Mouse (Mus musculus) cerebellum, adult 9-11 months (tissue): ENCODE results near the gene Cd2bp2.
A peak's percentile ranks its signal among the peaks of the same experiment; 100 is the strongest.

Experiments
- DNase-seq: peaks from one replicate; pipeline ENCODE4 v3.0.0; 2022

Cd2bp2 gene

DNA sequence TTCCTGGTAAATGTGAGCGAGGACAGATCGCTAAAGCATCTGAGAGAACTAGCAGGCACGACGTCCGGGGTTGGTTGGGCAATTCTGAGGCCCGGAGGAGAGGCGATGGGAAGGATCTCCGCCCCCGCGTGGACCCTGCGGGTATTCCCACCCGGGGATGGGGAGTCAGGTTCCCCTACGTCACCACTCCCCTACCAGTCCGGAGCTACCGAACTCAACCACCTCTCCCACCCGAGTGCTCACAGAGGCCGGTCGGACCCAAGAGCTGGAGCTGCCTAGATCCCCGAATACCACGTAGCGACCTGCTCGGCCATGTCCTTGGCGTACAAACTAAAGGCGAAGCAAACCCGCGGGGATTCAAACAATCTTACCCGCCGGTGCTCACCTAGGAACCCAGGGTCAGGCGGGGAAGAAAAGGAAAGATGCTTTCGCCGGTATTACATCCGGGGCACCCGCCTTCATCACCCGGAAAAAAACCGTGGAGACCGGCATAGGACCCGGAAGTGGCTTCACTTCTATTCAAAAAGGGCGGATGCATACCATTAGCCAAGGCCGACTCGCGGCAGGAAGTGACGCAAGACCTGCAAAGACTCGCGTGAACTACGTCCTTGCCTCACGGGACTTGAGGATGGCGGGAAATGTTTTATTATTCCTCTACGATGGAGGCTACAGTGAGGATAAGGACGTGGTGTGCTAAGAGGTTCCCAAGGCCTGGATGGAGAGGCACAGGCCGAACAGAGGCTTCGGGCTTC is at the start of gene Cd2bp2:
Gene Cd2bp2, minus strand, starts transcription at position 507 of the 752 bp plus-strand sequence.
- peak; percentile 98 for DNase-seq

DNA sequence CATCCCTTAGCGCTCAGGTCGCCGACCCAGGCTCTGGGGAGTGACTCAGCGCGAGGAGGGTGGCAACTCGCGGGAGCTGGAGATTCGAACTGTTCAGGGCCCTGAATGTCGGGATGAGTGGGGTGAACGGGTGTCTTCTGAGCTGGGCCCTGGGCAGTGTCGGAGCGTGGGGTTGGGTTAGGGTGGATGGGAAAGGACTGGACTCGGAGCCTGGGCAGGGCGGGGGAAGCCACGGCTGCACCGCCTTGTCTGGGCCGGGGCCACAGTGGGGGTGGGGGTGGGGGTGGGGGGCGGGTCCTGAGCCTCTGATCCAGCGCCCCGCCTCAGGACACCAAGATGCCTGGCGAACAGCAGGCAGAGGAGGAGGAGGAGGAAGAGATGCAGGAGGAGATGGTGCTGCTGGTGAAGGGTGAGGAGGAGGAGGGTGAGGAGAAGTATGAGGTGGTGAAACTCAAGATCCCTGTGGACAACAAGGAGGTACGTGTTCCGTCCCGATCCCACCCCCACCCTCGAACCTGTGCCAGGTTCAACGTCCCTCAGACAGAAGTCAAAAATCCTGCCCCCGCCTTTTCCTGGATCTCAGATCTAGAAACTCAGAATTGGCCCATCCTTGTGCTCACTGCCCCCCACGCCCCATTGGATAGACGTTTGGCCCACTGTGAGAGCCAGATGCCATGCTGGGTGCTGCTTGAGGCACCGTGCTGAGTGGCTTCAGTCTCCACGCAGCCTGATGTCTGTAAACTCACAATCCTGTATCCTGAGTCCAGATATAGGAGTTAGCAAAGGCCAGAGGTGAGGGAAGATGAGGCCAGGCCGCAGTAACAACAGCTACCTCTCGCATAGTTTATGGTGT is 49.0 kb upstream of the Cd2bp2 start:
- peak; percentile 64 for DNase-seq

DNA sequence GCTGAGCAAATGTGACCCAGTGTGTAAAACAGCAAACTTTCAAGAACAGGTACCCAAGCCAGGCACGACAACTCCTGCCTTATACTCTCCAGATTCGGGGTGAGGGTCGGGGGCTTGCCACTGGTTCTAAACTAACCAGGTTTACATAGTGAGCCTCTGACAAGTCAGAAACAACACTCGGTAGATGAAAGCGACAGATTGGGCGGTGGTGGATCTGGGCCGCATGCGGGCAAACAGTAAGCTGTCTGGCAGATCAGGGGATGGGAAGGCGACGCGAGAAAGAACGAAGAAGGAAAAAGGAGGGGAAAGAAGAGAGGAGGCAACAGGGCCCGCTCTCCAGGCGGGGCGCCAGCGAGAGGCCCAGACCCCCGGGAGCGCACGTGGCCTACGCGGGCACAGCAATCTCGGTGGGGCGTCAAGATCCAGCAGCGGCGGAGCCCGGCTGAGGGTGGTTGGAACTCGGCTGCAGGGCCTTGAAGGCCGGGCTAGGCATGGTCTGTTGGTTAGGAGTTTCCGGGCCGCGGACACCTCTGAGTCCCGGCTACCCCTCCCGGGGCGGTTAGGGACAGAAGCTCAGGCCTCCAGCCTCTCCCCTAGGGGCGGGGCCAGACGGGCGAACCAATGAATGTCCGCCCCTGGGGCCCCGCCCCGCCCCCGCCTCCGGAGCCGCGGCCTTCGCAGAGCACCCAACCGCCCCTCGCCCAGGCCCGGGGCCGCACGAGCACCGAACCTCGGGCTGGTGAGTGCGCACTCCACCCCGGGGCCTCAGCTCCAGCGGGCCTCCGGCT is 48.2 kb upstream of the Cd2bp2 start, which contains the start of gene Zfp771:
Gene Zfp771, plus strand, starts transcription at position 405 of the 788 bp plus-strand sequence.
- peak; percentile 97 for DNase-seq

DNA sequence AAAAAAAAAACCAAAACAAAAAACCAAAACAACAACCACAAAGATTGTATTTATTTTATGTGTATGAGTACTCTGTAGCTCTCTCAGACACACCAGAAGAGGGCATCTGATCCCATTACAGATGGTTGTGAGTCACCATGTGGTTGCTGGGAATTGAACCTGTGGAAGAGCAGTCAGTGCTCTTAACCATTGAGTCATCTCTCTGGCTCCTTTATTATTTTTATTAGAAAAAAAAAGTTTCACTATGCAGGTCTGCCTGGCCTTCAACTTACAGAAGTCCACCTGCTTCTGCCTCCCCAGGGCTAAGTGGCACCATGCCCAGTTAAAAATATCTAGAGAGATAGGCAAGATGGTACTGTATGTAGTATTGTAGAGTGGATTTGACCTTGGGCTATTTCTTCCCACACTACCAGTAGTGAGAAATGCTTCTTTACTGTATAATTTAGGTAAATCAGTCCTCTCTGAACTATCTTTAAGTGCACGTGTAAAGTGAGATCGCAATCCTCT is 47.6 kb upstream of the Cd2bp2 start:
- DNase-seq, result peak; percentile 50

DNA sequence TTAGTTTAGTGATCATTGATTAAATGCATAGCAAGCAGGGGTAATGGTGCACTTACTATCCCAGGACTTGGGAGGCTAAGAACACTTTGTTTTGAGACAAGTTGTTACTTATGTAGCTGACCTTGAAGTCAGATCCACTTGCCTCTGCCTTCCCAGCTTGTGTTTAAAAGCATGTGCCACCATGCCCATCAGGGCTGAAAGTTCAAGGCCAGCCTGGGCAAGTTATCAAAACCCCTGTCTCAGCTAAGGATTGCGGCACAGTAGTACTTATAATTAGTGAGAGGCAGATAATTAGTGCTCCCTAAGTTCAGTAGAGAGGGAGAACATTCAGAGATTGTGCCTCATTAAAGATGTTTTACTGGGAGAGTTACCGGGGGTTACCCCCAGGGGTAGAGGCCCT is 38.9 kb upstream of the Cd2bp2 start:
- DNase-seq, result no peak

DNA sequence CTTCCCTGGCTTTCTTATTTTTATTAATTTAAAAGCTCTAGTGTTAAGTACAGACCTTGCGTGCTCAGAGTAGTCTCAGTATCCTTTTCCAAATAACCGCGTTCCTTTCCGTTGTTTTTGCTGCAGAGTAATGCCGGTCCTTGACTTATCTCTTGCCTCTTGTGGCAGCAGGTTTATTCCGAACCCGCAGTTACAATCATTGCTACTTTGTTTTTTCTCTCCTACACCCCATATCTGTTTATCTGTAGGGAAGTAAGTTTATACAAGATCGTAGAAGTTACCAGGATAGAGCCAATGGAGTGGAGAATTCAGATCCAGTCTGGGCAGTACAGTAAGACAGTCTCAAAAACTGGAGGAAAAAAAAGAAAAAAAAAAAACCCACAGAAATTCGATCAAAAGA is 37.9 kb upstream of the Cd2bp2 start:
- no peak for DNase-seq

DNA sequence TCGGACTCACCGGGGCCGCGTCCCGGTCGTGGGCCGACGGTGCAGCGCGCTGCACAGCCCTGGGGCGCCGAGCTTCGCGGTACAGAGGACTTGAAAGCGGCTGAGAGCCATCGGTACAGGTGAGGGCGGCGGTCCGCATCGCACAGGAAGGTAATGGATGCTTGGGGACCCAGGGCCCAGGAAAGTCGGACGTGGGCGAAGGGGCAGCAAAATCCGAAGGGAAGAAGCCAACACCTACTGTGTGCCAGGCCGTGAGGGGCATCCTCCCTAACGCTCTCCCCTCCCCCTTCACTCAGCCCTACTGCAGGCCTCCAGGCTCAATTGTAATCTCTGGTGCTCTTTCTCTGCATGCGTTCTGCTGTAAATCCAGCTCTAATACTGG is 37.5 kb upstream of the Cd2bp2 start:
- DNase-seq, result no peak

DNA sequence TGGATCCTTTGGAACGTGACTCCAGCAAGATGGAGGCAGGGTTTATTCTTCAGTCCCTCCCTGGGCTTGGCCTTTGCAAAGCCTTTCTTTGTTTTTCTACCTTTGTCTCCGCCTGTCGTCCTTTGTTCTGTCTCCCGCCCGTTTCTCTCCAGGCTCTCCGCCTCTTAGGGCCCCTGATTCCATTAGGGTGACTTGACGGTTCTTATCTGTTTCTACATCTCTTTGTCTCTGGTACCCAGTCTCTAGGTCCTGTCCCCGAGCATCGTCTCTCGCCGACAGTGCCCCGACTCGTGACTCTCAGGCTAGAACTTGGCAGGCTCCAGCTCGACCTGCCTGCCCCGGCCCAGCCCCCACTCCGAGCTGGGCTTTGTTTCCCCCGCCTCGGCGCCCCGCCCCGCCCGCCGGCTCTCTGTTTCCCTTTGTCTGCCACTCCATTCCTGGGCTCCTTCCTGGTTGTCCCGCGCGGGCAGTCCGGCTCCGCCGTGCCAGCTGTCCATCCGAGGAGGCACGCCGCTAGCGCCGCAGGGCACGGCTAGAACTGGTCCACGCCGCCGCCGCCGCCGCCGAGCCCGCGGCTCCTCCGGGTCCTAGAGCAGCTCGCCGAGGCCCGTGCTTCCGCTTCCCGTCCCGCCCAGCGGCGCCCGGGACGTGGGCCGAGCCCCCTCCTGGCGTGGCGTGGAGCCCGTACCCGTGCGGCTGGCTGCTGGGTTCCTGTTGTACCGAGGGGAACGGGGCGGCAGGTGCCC is 36.9 kb upstream of the Cd2bp2 start, which contains the start of the genes Zfp553 and Sept1:
Gene Zfp553, plus strand, starts transcription at position 440 of the 746 bp plus-strand sequence.
Gene Sept1, minus strand, starts transcription at position 509 of the 746 bp plus-strand sequence.
- peak; percentile 91 for DNase-seq

DNA sequence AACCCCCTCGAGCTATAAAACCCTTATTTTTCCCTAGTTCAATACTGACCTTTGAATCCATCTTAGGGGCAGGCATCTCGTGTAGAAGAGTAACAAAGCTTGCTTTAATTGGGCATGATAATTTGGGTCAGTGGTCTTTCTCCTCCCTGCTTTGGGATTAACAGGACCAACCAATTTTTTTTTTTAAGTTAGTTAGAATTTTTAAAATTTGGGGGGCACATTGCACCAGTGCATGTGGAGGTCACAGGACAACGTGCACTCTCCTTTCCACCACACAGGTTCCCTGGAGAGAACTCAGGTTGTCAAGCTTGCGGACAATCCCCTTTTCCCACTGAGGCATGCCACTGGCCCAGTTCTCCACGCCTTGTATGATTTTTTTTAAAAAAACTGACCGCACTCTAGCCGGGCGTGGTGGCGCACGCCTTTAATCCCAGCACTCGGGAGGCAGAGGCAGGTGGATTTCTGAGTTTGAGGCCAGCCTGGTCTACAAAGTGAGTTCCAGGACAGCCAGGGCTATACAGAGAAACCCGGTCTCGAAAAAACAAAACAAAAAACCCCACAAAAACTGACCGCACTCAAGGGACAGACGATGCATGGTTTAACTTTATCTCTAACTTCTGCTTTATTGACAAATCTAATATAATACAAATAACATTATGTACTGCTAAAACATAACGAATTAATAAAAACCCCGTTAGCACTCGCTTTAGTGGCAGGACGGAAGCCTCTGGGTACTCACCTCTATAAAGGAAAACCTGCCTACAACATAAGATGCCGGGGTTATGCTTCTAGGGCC is 36.2 kb upstream of the Cd2bp2 start:
- peak; percentile 18 for DNase-seq

DNA sequence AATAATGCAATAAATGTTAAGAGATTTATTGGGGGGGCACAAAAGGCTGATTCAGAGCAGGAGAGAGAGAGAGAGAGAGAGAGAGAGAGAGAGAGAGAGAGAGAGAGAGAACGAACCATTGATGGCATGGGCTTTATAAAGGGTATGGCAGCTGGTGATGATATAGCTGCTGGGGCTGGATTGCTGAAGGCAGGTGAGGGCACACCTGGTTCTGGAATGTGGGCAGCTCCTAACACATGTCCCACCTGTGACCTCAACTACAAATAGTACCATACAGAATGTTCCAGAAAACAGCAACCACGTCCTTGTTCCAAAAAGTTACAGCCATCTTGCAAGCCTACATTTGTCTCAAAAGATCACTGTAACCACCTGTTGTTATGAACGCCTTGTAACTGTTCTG is 35.5 kb upstream of the Cd2bp2 start:
- DNase-seq, result no peak

DNA sequence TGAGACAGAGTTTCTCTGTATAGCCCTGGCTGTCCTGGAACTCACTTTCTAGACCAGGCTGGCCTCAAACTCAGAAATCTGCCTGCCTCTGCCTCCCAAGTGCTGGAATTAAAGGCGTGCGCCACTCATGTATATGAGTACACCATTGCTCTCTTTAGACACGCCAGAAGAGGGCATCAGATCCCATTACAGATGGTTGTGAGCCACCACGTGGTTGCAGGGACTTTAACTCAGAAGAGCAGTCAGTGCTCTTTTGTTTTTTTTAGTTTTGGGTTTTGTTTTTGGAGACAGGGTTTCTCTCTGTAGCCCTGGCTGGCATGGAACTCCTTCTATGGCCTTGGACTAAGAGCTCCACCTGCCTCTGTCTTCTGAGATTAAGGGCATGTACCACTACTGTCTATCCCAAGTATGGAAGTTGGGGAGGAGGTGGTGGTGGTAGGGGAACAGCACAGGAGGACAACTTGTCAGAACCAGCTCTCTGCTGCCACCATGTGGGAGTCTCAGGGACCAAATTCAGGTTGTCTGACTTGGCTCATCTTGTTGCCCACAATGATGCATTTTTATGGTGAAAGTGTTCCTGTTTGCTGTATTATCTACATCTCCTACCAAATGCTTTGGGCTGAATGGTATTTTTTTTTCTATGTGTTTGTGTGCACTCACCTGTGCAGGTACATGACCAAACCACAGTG is 32.9 kb upstream of the Cd2bp2 start:
- DNase-seq, result peak; percentile 76

DNA sequence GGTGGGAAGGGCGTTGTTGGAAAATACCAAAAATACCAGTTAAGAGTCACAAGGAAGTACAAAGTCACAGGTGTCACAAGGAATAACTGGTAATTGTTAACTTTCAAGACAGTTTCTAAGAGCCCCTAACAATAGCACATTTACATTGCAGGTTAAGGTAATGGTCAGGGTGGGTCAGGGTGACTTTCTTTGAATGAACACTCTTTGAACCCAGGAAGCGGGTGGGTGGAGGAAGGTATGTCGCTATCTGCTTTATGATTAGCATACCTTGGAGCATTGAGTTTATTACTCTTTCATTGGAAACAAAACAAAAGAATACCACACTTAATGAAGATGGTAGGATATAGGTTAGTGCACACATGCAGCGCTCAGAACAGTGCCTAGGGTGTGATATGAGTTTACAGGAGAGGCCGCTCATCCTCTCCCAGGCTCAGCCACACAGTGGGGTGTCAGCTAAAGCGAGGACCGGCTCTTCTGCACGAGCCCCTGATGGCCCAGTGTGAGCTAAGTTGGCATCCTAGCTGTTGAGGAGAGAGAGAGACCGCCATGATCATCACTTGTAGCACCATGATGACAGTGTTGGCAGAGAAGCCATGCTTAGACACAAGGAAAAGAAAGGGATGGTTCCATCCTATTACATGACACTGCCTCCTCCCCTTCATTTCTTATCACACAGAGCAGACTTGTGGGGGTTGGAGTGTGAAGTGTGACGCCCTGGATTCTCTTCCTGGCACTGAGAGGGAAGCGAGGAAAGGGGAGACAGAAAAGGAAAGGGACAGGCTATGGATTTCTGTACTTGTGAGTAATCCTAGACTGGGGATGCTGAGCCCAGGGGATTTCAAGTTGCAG is 29.5 kb upstream of the Cd2bp2 start:
- DNase-seq, result no peak

DNA sequence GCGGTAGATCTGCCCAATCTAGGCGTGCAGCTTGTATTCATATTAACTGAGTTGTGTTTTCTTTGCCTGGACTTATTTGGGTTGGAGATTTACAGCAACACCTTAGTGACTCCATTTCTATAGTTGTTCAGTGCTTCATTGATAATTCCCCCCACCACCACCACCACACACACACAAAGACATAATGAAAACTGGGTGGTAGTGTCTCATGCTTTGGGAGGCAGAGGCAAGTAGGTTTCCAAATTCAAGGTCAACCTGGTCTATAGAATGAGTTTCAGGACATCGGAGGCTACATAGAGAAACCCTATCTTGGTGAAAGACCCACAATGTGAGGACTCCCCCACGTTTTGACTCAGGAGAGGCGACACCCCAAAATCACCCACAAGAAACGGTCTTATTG is 28.8 kb upstream of the Cd2bp2 start:
- DNase-seq, result no peak

DNA sequence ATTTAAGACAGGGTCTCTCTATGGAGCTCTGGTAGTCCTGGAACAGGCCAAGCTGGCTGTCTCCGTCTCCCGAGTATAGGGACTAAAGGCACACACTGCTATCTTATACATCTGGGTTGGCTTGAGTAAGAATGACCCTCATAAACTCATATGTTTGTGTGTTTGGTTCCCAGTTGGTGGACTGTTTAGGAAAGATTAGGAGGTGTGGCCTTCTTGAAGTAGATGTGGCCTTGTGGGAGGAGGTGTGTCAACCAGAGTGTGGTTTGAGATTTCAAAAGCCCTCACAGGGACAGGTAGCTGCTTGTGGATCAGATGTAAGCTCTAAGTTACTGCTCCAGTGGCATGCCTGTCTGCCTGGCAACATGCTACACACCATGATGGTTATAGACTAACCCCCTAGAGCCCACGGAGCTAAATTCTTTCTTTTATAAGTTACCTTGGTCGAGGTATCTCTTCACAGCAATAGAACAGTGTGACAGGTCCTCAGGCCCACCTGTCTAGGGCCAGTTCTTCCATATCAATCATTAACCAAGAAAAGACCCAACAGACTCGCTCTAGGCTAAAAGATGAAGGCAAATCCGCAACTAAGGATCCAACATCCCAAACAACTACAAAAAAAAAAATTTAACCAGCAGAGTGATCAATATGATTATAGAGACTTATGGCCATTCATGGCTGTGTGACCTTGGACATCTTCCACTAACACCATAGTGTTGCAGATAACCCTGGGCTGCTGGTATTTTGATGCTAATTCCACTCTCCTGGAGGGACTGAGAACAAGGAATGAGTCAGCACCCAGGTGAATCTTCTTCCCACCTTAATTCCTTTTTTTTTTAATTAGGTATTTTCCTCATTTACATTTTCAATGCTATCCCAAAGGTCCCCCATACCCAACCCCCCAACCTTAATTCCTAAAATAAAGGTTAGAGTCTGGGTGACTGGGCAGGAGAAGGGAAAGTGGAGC is 27.9 kb upstream of the Cd2bp2 start:
- DNase-seq, result no peak

DNA sequence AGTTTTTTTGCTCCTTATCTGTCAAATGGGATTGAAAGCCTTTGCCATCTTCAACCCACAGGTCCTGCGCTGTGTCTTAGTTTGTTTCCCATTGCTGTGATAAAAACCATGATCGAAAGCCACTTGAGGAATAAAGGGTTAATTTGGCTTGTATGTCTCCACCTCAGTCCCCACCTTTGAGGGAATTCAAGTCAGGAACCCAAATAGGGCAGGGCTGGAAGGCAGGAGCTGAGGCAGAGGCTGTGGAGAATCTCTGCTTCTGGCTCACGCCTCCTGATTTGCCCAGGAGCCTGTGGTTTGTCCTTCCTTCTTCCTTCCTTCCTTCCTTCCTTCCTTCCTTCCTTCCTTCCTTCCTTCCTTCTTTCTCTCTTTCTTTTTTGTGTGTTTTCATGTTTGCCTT is 27.3 kb upstream of the Cd2bp2 start:
- DNase-seq, result no peak

DNA sequence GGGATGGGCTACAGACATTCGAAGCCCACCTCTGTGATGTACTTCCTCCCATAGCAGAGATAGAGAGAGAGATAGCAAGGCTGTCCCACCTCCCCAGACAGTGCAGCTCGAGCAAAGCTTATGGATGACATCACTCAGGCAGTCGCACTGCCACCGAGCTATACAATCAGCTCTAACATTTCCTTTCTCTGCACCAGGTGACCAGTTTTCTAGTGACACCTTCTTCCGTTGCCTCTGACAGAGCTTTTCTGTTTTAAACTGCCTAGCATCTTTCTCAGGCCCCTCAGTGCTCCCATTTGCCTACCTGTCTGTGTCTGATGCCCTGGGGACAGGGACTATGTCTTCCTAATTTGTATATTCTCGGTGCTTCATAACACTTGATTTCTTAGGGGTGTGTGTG is 24.6 kb upstream of the Cd2bp2 start:
- no peak for DNase-seq

DNA sequence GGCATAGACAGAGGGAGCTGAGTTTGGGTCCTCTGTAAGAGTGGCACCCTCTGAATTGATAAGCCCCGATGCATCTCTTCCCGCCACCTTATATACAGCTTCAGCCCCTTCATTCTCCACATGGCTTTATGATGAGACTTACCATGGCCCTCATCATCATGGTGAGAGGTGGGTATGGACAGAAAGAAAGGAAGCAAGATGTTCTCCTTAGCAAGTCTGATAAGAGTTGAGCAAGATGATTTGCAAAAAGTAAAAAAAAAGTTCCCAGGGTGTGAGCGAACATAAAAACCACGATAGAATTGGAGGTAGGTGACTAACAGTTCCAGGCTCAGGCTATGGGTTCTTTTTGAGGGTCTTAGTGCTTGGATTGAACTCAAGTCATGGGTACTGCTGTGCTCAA is 22.8 kb upstream of the Cd2bp2 start:
- no peak for DNase-seq

DNA sequence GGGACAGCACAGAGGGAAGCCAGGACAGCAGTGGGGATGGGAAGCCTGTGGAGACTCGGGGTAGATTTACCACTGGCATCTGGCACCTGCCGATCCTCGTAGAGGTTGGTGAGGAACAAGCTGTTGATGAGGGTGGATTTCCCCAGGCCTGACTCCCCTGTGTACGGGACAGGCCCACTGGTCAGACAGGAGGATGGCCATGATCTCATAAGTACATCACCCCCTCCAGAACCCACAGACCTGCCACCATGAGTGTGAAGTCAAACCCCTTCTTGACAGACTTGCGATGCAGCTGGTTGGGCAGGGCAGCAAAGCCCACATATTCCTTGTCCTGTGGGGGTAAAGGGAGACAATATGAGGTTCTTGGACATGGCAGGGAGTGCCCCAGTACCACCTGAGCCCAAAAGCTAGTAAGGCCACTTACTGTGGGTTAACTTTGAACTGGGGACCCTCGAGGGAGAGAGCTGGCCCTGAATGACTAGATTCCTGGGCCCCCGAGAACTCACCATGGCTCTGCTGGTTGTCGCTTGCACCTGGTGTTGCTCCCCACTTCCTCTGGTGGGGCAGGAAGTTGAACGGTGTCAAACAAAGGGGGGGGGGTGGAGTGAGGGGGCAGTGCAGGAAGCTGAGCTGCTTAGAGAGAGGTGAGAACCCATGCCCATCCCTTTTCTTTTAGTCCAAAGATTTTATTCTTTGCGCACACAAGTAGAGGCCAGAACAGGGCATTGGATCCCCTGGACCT is 22.2 kb upstream of the Cd2bp2 start:
- no peak for DNase-seq
